ENCODE assay signal across 9 mouse cellular contexts in the genomic region with DNA sequence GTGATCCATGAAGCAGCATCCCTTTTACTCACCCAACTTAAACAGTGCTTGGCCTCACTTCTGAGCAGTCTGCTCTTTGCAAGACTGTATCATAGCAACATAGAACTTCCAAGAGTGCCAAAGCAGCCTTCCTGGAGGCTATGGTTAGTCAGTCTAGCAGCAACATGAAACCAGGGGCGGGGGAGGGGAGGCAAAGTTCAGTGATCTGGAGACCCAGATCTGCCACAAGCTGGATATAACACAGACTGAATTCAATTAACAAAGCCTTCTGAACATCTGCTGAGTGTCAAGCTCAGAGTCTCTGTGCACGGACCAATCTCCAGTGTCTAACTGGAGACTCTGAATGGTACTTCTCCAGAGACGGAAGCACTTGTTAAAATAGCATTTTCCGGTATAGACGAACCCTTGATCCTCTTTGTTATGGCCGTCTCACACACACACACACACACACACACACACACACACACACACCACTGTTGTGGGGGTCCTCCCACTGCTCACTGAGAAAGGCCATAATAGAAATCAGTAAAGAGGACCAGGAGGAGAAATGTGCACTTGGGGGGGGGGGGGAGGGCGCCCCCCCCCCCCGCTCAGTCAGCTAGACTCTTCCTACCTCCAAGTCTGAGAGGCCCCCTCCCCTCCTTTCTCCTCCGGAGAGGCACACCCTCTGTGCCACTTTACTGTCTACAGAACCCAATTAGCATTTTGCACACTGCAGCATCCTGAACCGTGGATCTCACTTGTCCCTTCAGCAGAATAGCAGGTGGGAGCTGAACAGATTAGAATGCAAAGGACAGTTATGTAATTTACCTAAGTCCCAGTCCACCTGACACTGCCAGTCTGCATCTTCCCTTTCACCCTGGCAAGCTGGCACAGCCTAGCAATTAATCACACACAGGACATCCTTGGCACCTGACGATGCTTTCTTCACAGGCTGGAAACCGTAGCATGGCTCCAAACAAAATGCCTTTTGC.
DNase-seq lines count a peak whose midpoint lies in the region; ATAC-seq and TF ChIP-seq lines count a peak whose summit lies in the region.
"Had no signal": no experiment of that assay in that cellular context is flagged by ENCODE, and none has a peak within 500 bp of the region (broad histone marks: within the 10 kb centered on the region; RNA-seq: fewer than 3 reads in every experiment).

No protein-coding gene starts in this region.

- H3K9me3 ChIP-seq in hindbrain, embryonic 16.5 days (ENCODE audit: control insufficient read depth, low read length) = no peaks in the 10 kb centered on the region
- H3K9me3 ChIP-seq in midbrain, embryonic 15.5 days = no peaks in the 10 kb centered on the region
- H3K9me3 ChIP-seq: liver, embryonic 13.5 days had no signal

- ATAC-seq in hindbrain, embryonic 16.5 days = peak; percentile 83
- peak; percentile 77 for ATAC-seq in midbrain, embryonic 15.5 days (replicated peaks)

- 18% methylated on average over 11 of the region's 12 CpGs for WGBS in hindbrain, embryonic 16.5 days
- WGBS in midbrain, embryonic 15.5 days = 17% methylated on average over 11 of the region's 12 CpGs

- H3K4me1 ChIP-seq in hindbrain, embryonic 16.5 days (ENCODE audit: control insufficient read depth, insufficient read depth, low read depth, low read length) = peaks cover 10% of the 10 kb centered on the region
- peaks cover 14% of the 10 kb centered on the region for H3K4me1 ChIP-seq in midbrain, embryonic 15.5 days
- H3K4me1 ChIP-seq: liver, embryonic 13.5 days had no signal

- no peak for TF ChIP-seq CTCF in left cerebral cortex, adult 2 months (IDR thresholded peaks at IDR 0.05)

- intact Hi-C loops in left cerebral cortex, postnatal 25 days (cut with DNase I) = no loop called here
- intact Hi-C loops in left cerebral cortex, adult 2 months (cut with DNase I) = no loop called here

- H3K27me3 ChIP-seq in hindbrain, embryonic 16.5 days (replicated peaks; ENCODE audit: control insufficient read depth, insufficient read depth, low read length) = no peaks in the 10 kb centered on the region
- H3K27me3 ChIP-seq in midbrain, embryonic 15.5 days (replicated peaks) = no peaks in the 10 kb centered on the region
- H3K27me3 ChIP-seq: liver, embryonic 13.5 days had no signal

- H3K9ac ChIP-seq in hindbrain, embryonic 16.5 days (ENCODE audit: low read depth, low read length) = no peak overlapping the region
- no peak overlapping the region for H3K9ac ChIP-seq in midbrain, embryonic 15.5 days
- H3K9ac ChIP-seq: liver, embryonic 13.5 days had no signal

- H3K4me2 ChIP-seq in hindbrain, embryonic 16.5 days (ENCODE audit: low read length) = peak overlapping the region; percentile 27; the same call in 1 of the 2 replicates
- peak overlapping the region; percentile 25 for H3K4me2 ChIP-seq in midbrain, embryonic 15.5 days
- H3K4me2 ChIP-seq: liver, embryonic 13.5 days had no signal

- H3K4me3 ChIP-seq in left cerebral cortex, adult 2 months = no peak overlapping the region
- no peak overlapping the region for H3K4me3 ChIP-seq in hindbrain, embryonic 16.5 days (ENCODE audit: low read length)
- H3K4me3 ChIP-seq in midbrain, embryonic 15.5 days = no peak overlapping the region
- H3K4me3 ChIP-seq: liver, embryonic 13.5 days had no signal

- no peak overlapping the region for H3K27ac ChIP-seq in left cerebral cortex, adult 2 months
- peak overlapping the region; percentile 63; the same call in 1 of the 2 replicates for H3K27ac ChIP-seq in hindbrain, embryonic 16.5 days (ENCODE audit: low read depth, low read length)
- H3K27ac ChIP-seq in midbrain, embryonic 15.5 days = peak overlapping the region; percentile 42
- H3K27ac ChIP-seq: liver, embryonic 13.5 days had no signal

- peak; percentile 4 to 10 for DNase-seq in left cerebral cortex, postnatal 25 days (ENCODE audit: low spot score in 2 of 2)
- DNase-seq in left cerebral cortex, adult 2 months (ENCODE audit: extremely low spot score in 1 of 2, low spot score in 2 of 2) = no peak
- DNase-seq in embryo, embryonic 10.5 days (ENCODE audit: low spot score) = peak; percentile 87
- DNase-seq in urinary bladder, postnatal 36 days (ENCODE audit: low spot score in 2 of 2) = no peak
- no peak for DNase-seq in adrenal gland, adult 18-20 months (ENCODE audit: low spot score in 2 of 2)
- DNase-seq in lung, postnatal 4 days = no peak
- DNase-seq: liver, embryonic 13.5 days had no signal

- no peaks in the 10 kb centered on the region for H3K36me3 ChIP-seq in hindbrain, embryonic 16.5 days (ENCODE audit: control insufficient read depth, insufficient read depth, low read length)
- H3K36me3 ChIP-seq in midbrain, embryonic 15.5 days (replicated peaks) = no peaks in the 10 kb centered on the region
- H3K36me3 ChIP-seq: liver, embryonic 13.5 days had no signal

Comparison
In these comparisons a context has a peak if more than half of its experiments do, and no peak if none do; other contexts are left out.
1. DNase-seq: peak in left cerebral cortex, postnatal 25 days (2 of 2) and embryo, embryonic 10.5 days (single experiment); none in left cerebral cortex, adult 2 months (0 of 2), urinary bladder, postnatal 36 days (0 of 2), adrenal gland, adult 18-20 months (0 of 2) and lung, postnatal 4 days (0 of 2).